Mouse (Mus musculus): ENCODE measurements around the gene Card14. TPM values are rescaled to one million over a fixed set of nuclear protein-coding genes. Genes with fewer than 3 reads are reported as not detected.
A peak's percentile ranks its signal among the peaks of the same experiment; 100 is the strongest.
"Not testable (repeated sequence)": the region's sequence is repeated elsewhere in the genome, so short reads cannot be mapped to it uniquely, and the experiment has no call there.

The Card14 gene
- under 1 TPM; 0.73 to 0.93 TPM for total RNA-seq (2021)
- long read RNA-seq, experiment 1, partial matches to known transcripts: 1 of 2 reads
- long read RNA-seq, experiment 1, other reads (novel, unspliced or antisense): 1 of 2 reads
- long read RNA-seq, experiment 2: 0 reads

GRCm38 (mm10) chr11:119307658-119307867 is at the start of gene Card14:
Gene Card14 (plus strand): TSS chr11:119307768.
- no peak for DNase-seq (ENCODE audit: low spot score in 2 of 2)

GRCm38 (mm10) chr11:119258216-119258571 is 49.4 kb upstream of the Card14 start:
- no peak for DNase-seq (ENCODE audit: low spot score in 2 of 2)

GRCm38 (mm10) chr11:119258572-119259322 is 48.8 kb upstream of the Card14 start:
- peak in 1 of 2 experiments; percentile 59 for DNase-seq (ENCODE audit: low spot score in 2 of 2)

- DNase-seq (ENCODE audit: low spot score in 2 of 2): no peak
These were observed 47.6 kb upstream of the Card14 start for GRCm38 (mm10) chr11:119259977-119260376.

- no peak for DNase-seq (ENCODE audit: low spot score in 2 of 2)
These were observed 43.2 kb upstream of the Card14 start for GRCm38 (mm10) chr11:119264413-119264812.

- no peak for DNase-seq (ENCODE audit: low spot score in 2 of 2)
These were observed 41.8 kb upstream of the Card14 start for GRCm38 (mm10) chr11:119265811-119266210.

GRCm38 (mm10) chr11:119267241-119267674 is 40.3 kb upstream of the Card14 start:
- no peak for DNase-seq (ENCODE audit: low spot score in 2 of 2)

- DNase-seq (ENCODE audit: low spot score in 2 of 2): peak; percentile 92 to 93
These were observed 39.6 kb upstream of the Card14 start, which contains the start of gene Gaa for GRCm38 (mm10) chr11:119267768-119268556. Gene Gaa (plus strand): TSS chr11:119267887.

- DNase-seq (ENCODE audit: low spot score in 2 of 2): no peak
These were observed 38.9 kb upstream of the Card14 start for GRCm38 (mm10) chr11:119268557-119269195.

- DNase-seq (ENCODE audit: low spot score in 2 of 2): not testable (repeated sequence)
These were observed 35.1 kb upstream of the Card14 start for GRCm38 (mm10) chr11:119272492-119272891.

- no peak for DNase-seq (ENCODE audit: low spot score in 2 of 2)
These were observed 34.2 kb upstream of the Card14 start for GRCm38 (mm10) chr11:119273186-119273930.

GRCm38 (mm10) chr11:119281030-119281429 is 26.5 kb upstream of the Card14 start:
- DNase-seq (ENCODE audit: low spot score in 2 of 2): no peak

GRCm38 (mm10) chr11:119285791-119286527 is 21.6 kb upstream of the Card14 start:
- no peak for DNase-seq (ENCODE audit: low spot score in 2 of 2)

- DNase-seq (ENCODE audit: low spot score in 2 of 2): no peak
These were observed 20.2 kb upstream of the Card14 start for GRCm38 (mm10) chr11:119287207-119287992.

- not testable (repeated sequence) for DNase-seq (ENCODE audit: low spot score in 2 of 2)
These were observed 14.7 kb upstream of the Card14 start for GRCm38 (mm10) chr11:119292861-119293260.

- no peak for DNase-seq (ENCODE audit: low spot score in 2 of 2)
These were observed 9.6 kb upstream of the Card14 start for GRCm38 (mm10) chr11:119297996-119298395.

- no peak for DNase-seq (ENCODE audit: low spot score in 2 of 2)
These were observed 8.7 kb upstream of the Card14 start for GRCm38 (mm10) chr11:119298917-119299316.

GRCm38 (mm10) chr11:119299391-119300245 is 8.0 kb upstream of the Card14 start, which contains the start of gene Eif4a3:
Gene Eif4a3 (minus strand): TSS chr11:119300089.
- DNase-seq (ENCODE audit: low spot score in 2 of 2): peak; percentile 97 to 98
